Mouse (Mus musculus): ENCODE measurements around the gene Rrad. TPM values are rescaled to one million over a fixed set of nuclear protein-coding genes. Genes with fewer than 3 reads are reported as not detected.
"Not testable (repeated sequence)": the region's sequence is repeated elsewhere in the genome, so short reads cannot be mapped to it uniquely, and the experiment has no call there.

Rrad gene
- 1.1 and 1.5 TPM in 2 replicates for polyA plus RNA-seq (2016; fragmentation: Nextera tagmentation; extraction: Ambion mirVana)

GRCm38 (mm10) chr8:104630981-104631663 lies at the start of gene Rrad:
Rrad (minus strand) TSS chr8:104631327.
- H3K4me3 ChIP-seq = peak within 1 kb of the TSS; percentile 51
- H3K27ac ChIP-seq = peak within 1 kb of the TSS; percentile 49
- WGBS = under 1% methylated on average over 23 of the region's 28 CpGs
- peaks cover 28% of the 10 kb centered on the region for H3K4me1 ChIP-seq
- H3K36me3 ChIP-seq (replicated peaks) = peaks cover 8% of the 10 kb centered on the region; the same call in 1 of the 2 replicates
- peak; percentile 44 for DNase-seq (ENCODE audit: extremely low spot score, low spot score)
- no peaks in the 10 kb centered on the region for H3K9me3 ChIP-seq
- peaks cover 47% of the 10 kb centered on the region for H3K27me3 ChIP-seq (ENCODE audit: poor library complexity, severe bottlenecking)

- H3K4me3 ChIP-seq = no peak overlapping the region
- H3K27me3 ChIP-seq (ENCODE audit: poor library complexity, severe bottlenecking) = no peaks in the 10 kb centered on the region
- H3K36me3 ChIP-seq (replicated peaks) = no peaks in the 10 kb centered on the region
- H3K4me1 ChIP-seq = no peaks in the 10 kb centered on the region
- DNase-seq (ENCODE audit: extremely low spot score, low spot score) = no peak
- H3K27ac ChIP-seq = no peak overlapping the region
- 78% methylated on average over 4 of the region's 4 CpGs for WGBS
- H3K9me3 ChIP-seq = no peaks in the 10 kb centered on the region
Measured at GRCm38 (mm10) chr8:104655614-104656013, 24.5 kb upstream of the Rrad start.

- Histone ChIP-seq H3K4me3 (no peak overlapping the region), H3K4me1 (no peaks in the 10 kb centered on the region), H3K36me3 (replicated peaks) (no peaks in the 10 kb centered on the region), H3K27me3 (ENCODE audit: poor library complexity, severe bottlenecking) (no peaks in the 10 kb centered on the region), H3K27ac (no peak overlapping the region), H3K9me3 (no peaks in the 10 kb centered on the region)
- 4% methylated on average over 3 of the region's 3 CpGs for WGBS
- peak; percentile 58 for DNase-seq (ENCODE audit: extremely low spot score, low spot score)
Measured at GRCm38 (mm10) chr8:104654984-104655383, 23.9 kb upstream of the Rrad start.

- not testable (repeated sequence) for H3K9me3 ChIP-seq
Measured at GRCm38 (mm10) chr8:104644187-104644586, 13.1 kb upstream of the Rrad start.

GRCm38 (mm10) chr8:104642324-104642654 lies 11.2 kb upstream of the Rrad start:
- Histone ChIP-seq H3K9me3 (no peaks in the 10 kb centered on the region), H3K4me1 (peaks cover 21% of the 10 kb centered on the region), H3K36me3 (replicated peaks) (peaks cover 22% of the 10 kb centered on the region), H3K27me3 (ENCODE audit: poor library complexity, severe bottlenecking) (no peaks in the 10 kb centered on the region), H3K4me3 (peak overlapping the region; percentile 88), H3K27ac (peak overlapping the region; percentile 90)
- DNase-seq (ENCODE audit: extremely low spot score, low spot score) = no peak
- WGBS = 77% methylated on average over 6 of the region's 6 CpGs

More at GRCm38 (mm10) chr8:104644187-104644586, 13.1 kb upstream of the Rrad start:
- H3K4me1 ChIP-seq = peaks cover 21% of the 10 kb centered on the region
- not testable (repeated sequence) for H3K4me3 ChIP-seq; DNase-seq (ENCODE audit: extremely low spot score, low spot score); H3K27ac ChIP-seq; H3K36me3 ChIP-seq (replicated peaks); H3K27me3 ChIP-seq (ENCODE audit: poor library complexity, severe bottlenecking)
- WGBS = 76% methylated on average over 3 of the region's 3 CpGs

- under 1% methylated on average over 66 of the region's 66 CpGs for WGBS
Measured at GRCm38 (mm10) chr8:104641426-104642323, 10.5 kb upstream of the Rrad start, which contains the start of gene Ciao2b. Ciao2b (minus strand) TSS chr8:104641965.

GRCm38 (mm10) chr8:104640831-104641370 lies 9.8 kb upstream of the Rrad start:
- Histone ChIP-seq H3K27ac (peak overlapping the region; percentile 90), H3K9me3 (no peaks in the 10 kb centered on the region), H3K4me1 (peaks cover 21% of the 10 kb centered on the region), H3K27me3 (ENCODE audit: poor library complexity, severe bottlenecking) (no peaks in the 10 kb centered on the region), H3K4me3 (peak overlapping the region; percentile 88), H3K36me3 (replicated peaks) (peaks cover 24% of the 10 kb centered on the region)
- WGBS = 16% methylated on average over 25 of the region's 25 CpGs
- DNase-seq (ENCODE audit: extremely low spot score, low spot score) = no peak

More at GRCm38 (mm10) chr8:104641426-104642323, 10.5 kb upstream of the Rrad start, which contains the start of gene Ciao2b:
- Histone ChIP-seq H3K27me3 (ENCODE audit: poor library complexity, severe bottlenecking) (no peaks in the 10 kb centered on the region), H3K27ac (peak within 1 kb of the TSS; percentile 90), H3K36me3 (replicated peaks) (peaks cover 24% of the 10 kb centered on the region), H3K4me1 (peaks cover 21% of the 10 kb centered on the region), H3K4me3 (peak within 1 kb of the TSS; percentile 88), H3K9me3 (no peaks in the 10 kb centered on the region)
- peak; percentile 86 for DNase-seq (ENCODE audit: extremely low spot score, low spot score)

- H3K27me3 ChIP-seq (ENCODE audit: poor library complexity, severe bottlenecking) = no peaks in the 10 kb centered on the region
- peaks cover 27% of the 10 kb centered on the region for H3K36me3 ChIP-seq (replicated peaks)
- 86% methylated on average over 7 of the region's 7 CpGs for WGBS
- H3K4me1 ChIP-seq = peaks cover 21% of the 10 kb centered on the region
- DNase-seq (ENCODE audit: extremely low spot score, low spot score) = no peak
- H3K9me3 ChIP-seq = no peaks in the 10 kb centered on the region
- no peak overlapping the region for H3K27ac ChIP-seq
- H3K4me3 ChIP-seq = peak overlapping the region; percentile 88
Measured at GRCm38 (mm10) chr8:104640241-104640640, 9.1 kb upstream of the Rrad start.

- Histone ChIP-seq H3K9me3 (no peaks in the 10 kb centered on the region), H3K4me1 (peaks cover 23% of the 10 kb centered on the region), H3K27me3 (ENCODE audit: poor library complexity, severe bottlenecking) (no peaks in the 10 kb centered on the region), H3K4me3 (no peak overlapping the region), H3K36me3 (replicated peaks) (peaks cover 32% of the 10 kb centered on the region), H3K27ac (no peak overlapping the region)
- DNase-seq (ENCODE audit: extremely low spot score, low spot score) = no peak
- 90% methylated on average over 6 of the region's 6 CpGs for WGBS
Measured at GRCm38 (mm10) chr8:104638010-104638409, 6.9 kb upstream of the Rrad start.

- no peak for DNase-seq (ENCODE audit: extremely low spot score, low spot score)
- Histone ChIP-seq H3K36me3 (replicated peaks) (peaks cover 32% of the 10 kb centered on the region), H3K4me3 (no peak overlapping the region), H3K27ac (no peak overlapping the region), H3K9me3 (no peaks in the 10 kb centered on the region), H3K4me1 (peaks cover 31% of the 10 kb centered on the region), H3K27me3 (ENCODE audit: poor library complexity, severe bottlenecking) (peaks cover 25% of the 10 kb centered on the region)
- WGBS = 89% methylated on average over 3 of the region's 3 CpGs
Measured at GRCm38 (mm10) chr8:104635004-104635710, 4.0 kb upstream of the Rrad start.

- H3K27me3 ChIP-seq (ENCODE audit: poor library complexity, severe bottlenecking) = peaks cover 44% of the 10 kb centered on the region
Measured at GRCm38 (mm10) chr8:104633156-104633744, 2.1 kb upstream of the Rrad start.

GRCm38 (mm10) chr8:104632486-104632885 lies 1.4 kb upstream of the Rrad start:
- 75% methylated on average over 6 of the region's 6 CpGs for WGBS
- Histone ChIP-seq H3K36me3 (replicated peaks) (peaks cover 12% of the 10 kb centered on the region; the same call in 1 of the 2 replicates), H3K9me3 (no peaks in the 10 kb centered on the region), H3K27ac (no peak overlapping the region), H3K4me1 (peaks cover 28% of the 10 kb centered on the region), H3K4me3 (no peak overlapping the region), H3K27me3 (ENCODE audit: poor library complexity, severe bottlenecking) (peaks cover 47% of the 10 kb centered on the region)
- DNase-seq (ENCODE audit: extremely low spot score, low spot score) = no peak

More at GRCm38 (mm10) chr8:104633156-104633744, 2.1 kb upstream of the Rrad start:
- Histone ChIP-seq H3K9me3 (no peaks in the 10 kb centered on the region), H3K4me3 (no peak overlapping the region), H3K27ac (no peak overlapping the region), H3K36me3 (replicated peaks) (peaks cover 18% of the 10 kb centered on the region), H3K4me1 (peaks cover 28% of the 10 kb centered on the region)
- no peak for DNase-seq (ENCODE audit: extremely low spot score, low spot score)
- WGBS = 76% methylated on average over 9 of the region's 9 CpGs
